Mouse (Mus musculus) lung, adult 2 months (tissue): ENCODE results near the gene Rasgef1a.

Experiments used
- CTCF ChIP-seq: fragments of 200-500 bp; IDR thresholded peaks from 2 replicates; pipeline ENCODE4 v1.5.1; 2011; ENCODE audit warnings: mild to moderate bottlenecking, low read length, control low read depth; ENCODE audit not compliant: insufficient read depth
- POLR2A ChIP-seq: fragments of 200-500 bp; IDR thresholded peaks from 2 replicates; pipeline ENCODE4 v1.6.1; 2011; ENCODE audit warnings: low read depth, mild to moderate bottlenecking, control low read depth, low read length, borderline replicate concordance; ENCODE audit errors: extremely low read depth

DNA sequence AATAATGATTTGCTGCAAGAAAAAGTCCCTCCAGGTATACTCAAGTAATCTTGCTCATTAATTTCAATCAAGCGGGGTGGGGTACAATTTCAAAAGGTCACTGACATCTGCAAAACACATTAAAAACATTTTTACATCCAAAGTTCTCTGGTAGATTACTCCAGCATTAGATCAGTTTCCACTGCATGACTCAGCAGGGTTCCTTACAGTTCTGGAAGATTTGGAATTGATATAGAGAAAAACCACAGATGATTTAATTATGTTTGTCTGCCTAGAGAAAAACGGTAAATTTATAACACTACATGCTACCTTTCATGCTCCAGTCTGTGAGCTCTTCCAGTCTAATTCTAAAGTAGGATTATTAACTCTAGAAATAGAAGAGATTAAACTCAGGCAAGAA, 118.8 kb downstream of the Rasgef1a start:
- TF ChIP-seq CTCF = no peak
- no peak for TF ChIP-seq POLR2A
